Mouse (Mus musculus) lung, adult 2 months (tissue): ENCODE results near the gene Rapgef5.

ENCODE experiments used
- CTCF ChIP-seq: fragments of 200-500 bp; IDR thresholded peaks from 2 replicates; pipeline ENCODE4 v1.5.1; 2011; ENCODE audit warnings: mild to moderate bottlenecking, low read length, control low read depth; ENCODE audit not compliant: insufficient read depth
- POLR2A ChIP-seq: fragments of 200-500 bp; IDR thresholded peaks from 2 replicates; pipeline ENCODE4 v1.6.1; 2011; ENCODE audit warnings: low read depth, mild to moderate bottlenecking, control low read depth, low read length, borderline replicate concordance; ENCODE audit errors: extremely low read depth

DNA sequence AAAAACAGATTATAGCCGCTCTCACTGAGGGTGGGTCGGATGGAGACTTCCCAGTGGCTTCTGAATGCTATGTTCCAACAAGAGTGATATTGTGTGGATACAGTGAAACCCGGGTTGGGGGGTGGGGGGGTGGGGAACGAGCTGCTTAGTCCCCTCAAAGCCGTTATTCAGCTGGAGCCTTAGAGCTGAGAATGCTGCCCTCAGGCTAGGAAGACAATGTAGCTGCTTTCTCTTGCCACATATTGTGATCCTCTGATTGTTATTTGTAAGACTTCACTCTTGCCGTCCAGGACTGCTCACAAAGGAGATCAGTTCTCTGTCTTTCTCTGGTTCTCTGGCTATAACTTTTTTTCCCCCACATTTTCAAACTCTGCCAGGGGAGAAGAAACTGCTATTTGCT is 142.5 kb downstream of the Rapgef5 start:
- no peak for TF ChIP-seq CTCF
- no peak for TF ChIP-seq POLR2A
